Mouse (Mus musculus) left cerebral cortex, postnatal 25 days (tissue): ENCODE results near the gene Gm10521. TPM values are rescaled to one million over a fixed set of nuclear protein-coding genes. Genes with fewer than 3 reads are reported as not detected.

Experiments
- DNase-seq, 2 experiments: peaks; one replicate each; pipeline ENCODE4 v3.0.0; 2022; ENCODE audit warnings: low spot score in 2 of 2, mixed read lengths in 1 of 2
- intact Hi-C: fragments of 180-260 bp; cut with DNase I; formaldehyde crosslinking; loops from one replicate; pipeline ENCODE4 v1.15.1; 2025
- total RNA-seq, 2 experiments: library from RNA; stranded (reverse); gene quantifications; 2 replicates each; pipeline ENCODE4 v1.2.3; 2021

Gm10521 gene
- total RNA-seq, 2 experiments from 2014 or later, result 0.14 to 0.21 TPM

DNA sequence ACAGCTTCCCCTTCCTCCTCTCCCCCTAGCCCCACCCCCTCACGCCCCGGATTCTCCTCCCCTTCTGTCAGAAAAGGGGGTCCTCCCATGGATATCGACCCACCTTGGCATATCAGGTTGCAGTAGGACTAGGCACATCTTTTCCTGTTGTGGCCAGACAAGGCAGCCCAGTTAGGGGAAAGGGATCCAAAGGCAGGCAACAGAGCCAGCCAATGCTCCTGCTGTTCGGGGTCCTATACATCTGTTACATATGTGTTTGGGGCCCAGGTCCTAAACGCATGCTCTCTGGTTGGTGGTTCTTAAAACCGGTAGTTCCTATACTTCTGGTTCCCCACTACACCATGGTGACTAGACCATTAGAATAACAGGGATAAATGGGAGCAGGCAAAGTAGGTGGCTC is 45.2 kb downstream of the Gm10521 start:
- intact Hi-C loops, result no loop called here
- no peak for DNase-seq

DNA sequence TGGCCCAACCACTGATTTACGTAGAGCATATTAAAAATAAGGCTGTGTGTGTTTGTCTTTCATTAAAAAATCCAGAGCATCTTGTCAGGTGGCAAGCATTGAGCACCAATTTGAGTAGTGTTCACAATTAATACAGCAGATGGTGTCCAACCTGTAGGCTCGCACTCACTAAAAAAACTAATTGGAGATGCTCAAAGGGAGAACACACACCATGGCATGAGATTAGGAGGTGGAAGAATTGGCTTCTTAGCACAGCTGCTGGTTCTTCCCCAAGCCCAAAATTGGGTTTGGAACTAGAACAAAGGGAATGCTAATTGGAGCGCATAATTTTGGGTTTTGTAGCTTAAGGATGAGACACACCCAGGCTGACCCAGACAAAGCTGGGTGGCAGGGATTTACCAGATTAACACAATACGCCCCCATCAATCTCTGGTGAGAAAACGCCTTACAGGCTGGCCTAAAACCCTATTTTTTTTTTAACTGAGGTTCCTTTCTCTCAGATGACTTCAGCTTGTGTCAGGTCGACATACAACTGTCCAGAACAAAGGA is 51.1 kb downstream of the Gm10521 start:
- intact Hi-C loops, result no loop called here
- DNase-seq, result peak in 1 of 2 experiments; percentile 9

Other genes starting within 250 kb of the Gm10521 start
- gene Slamf7, start 242.6 kb upstream of the Gm10521 start, total RNA-seq, result not detected
- 1 to 10 TPM in 1 of 2 experiments, under 1 TPM in 1; 0.27 to 1.0 TPM for gene Cd48, start 213.7 kb upstream of the Gm10521 start, total RNA-seq
- under 1 TPM; 0.39 to 0.64 TPM for gene Slamf1, start 128.5 kb upstream of the Gm10521 start, total RNA-seq
- 1 to 10 TPM; 1.4 to 2.1 TPM for gene Cd84, start 56.0 kb upstream of the Gm10521 start, total RNA-seq
- gene Slamf6, start 21.9 kb downstream of the Gm10521 start, total RNA-seq, result under 1 TPM; 0.11 to 0.16 TPM
- 10 to 100 TPM; 13.3 to 13.5 TPM for gene Vangl2, start 132.8 kb downstream of the Gm10521 start, total RNA-seq
- gene Nhlh1, start 161.9 kb downstream of the Gm10521 start, total RNA-seq, result under 1 TPM; 0.23 to 0.64 TPM
- gene Copa, start 186.9 kb downstream of the Gm10521 start, total RNA-seq, result 100 to 1,000 TPM; 146 to 154 TPM
- 10 to 100 TPM; 68.3 to 70.8 TPM for gene Ncstn, start 187.1 kb downstream of the Gm10521 start, total RNA-seq
- 10 to 100 TPM; 95.2 to 97.2 TPM for gene Pex19, start 231.1 kb downstream of the Gm10521 start, total RNA-seq